ENCODE assay signal across 25 mouse cellular contexts in the genomic region with DNA sequence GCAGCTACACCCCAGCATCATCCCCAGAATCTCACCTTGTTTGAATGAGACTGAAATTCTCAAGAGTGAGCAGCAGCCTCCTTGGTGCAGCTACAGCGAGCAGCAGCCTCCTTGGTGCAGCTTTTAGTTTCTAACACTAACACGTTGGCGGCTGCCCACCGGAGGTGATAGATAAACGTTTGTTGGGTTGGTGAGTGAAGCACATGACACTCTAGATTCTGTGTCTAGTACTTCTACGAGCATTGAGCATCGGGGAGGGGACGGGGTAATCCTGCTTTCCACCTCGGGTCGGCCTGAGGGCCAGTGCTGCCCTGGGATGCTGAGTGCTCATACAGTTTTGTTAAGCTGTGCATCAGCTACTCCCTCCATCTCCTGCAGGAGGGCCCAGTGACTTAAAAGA.
"Had no signal": no experiment of that assay in that cellular context is flagged by ENCODE, and none has a peak within 500 bp of the region (broad histone marks: within the 10 kb centered on the region; RNA-seq: fewer than 3 reads in every experiment).

No protein-coding gene starts in this region.

- H3K4me2 ChIP-seq: hindbrain, embryonic 12.5 days; hindbrain, embryonic 14.5 days; intestine, embryonic 15.5 days; limb, embryonic 12.5 days; liver, embryonic 11.5 days; liver, embryonic 13.5 days; liver, embryonic 15.5 days had no signal

- ATAC-seq: forebrain, embryonic 16.5 days; hindbrain, embryonic 16.5 days; inflammation-experienced regulatory T-cells, adult 6 months; intestine, embryonic 15.5 days; intestine, postnatal 0 days; liver, postnatal 0 days had no signal

- H3K27ac ChIP-seq: gastrocnemius, adult 2 months; hindbrain, embryonic 10.5 days; hindbrain, embryonic 12.5 days; hindbrain, embryonic 14.5 days; intestine, embryonic 15.5 days; layer of hippocampus, adult 2 months; left cerebral cortex, adult 2 months; limb, embryonic 10.5 days; limb, embryonic 12.5 days; liver, embryonic 13.5 days; liver, embryonic 15.5 days had no signal

- H3K4me1 ChIP-seq: hindbrain, embryonic 10.5 days; hindbrain, embryonic 12.5 days; intestine, embryonic 15.5 days; limb, embryonic 10.5 days; limb, embryonic 12.5 days; liver, embryonic 13.5 days; liver, embryonic 15.5 days had no signal

- H3K36me3 ChIP-seq: hindbrain, embryonic 10.5 days; hindbrain, embryonic 12.5 days; intestine, embryonic 15.5 days; limb, embryonic 10.5 days; limb, embryonic 12.5 days; liver, embryonic 13.5 days; liver, embryonic 15.5 days had no signal

- H3K9me3 ChIP-seq: intestine, embryonic 15.5 days; limb, embryonic 10.5 days; liver, embryonic 13.5 days; liver, embryonic 15.5 days had no signal

- H3K4me3 ChIP-seq: gastrocnemius, adult 2 months; hindbrain, embryonic 10.5 days; hindbrain, embryonic 12.5 days; intestine, embryonic 15.5 days; layer of hippocampus, adult 2 months; left cerebral cortex, adult 2 months; limb, embryonic 10.5 days; limb, embryonic 12.5 days; liver, embryonic 13.5 days; liver, embryonic 15.5 days had no signal

- H3K27me3 ChIP-seq: hindbrain, embryonic 12.5 days; intestine, embryonic 15.5 days; limb, embryonic 12.5 days; liver, embryonic 13.5 days; liver, embryonic 15.5 days had no signal

- DNase-seq: gastrocnemius, adult 2 months; gastrocnemius, postnatal 10 days; gastrocnemius, postnatal 25 days; heart, postnatal 4 days; kidney, adult 18-20 months; kidney, adult 8-10 months; kidney, postnatal 10 days; kidney, postnatal 4 days; liver; liver, embryonic 13.5 days; liver, postnatal 0 days had no signal

- H3K9ac ChIP-seq: hindbrain, embryonic 12.5 days; hindbrain, embryonic 14.5 days; intestine, embryonic 15.5 days; limb, embryonic 12.5 days; liver, embryonic 13.5 days; liver, embryonic 15.5 days; liver, postnatal 0 days had no signal
